Mouse (Mus musculus): ENCODE measurements around the gene Prkd2. TPM values are rescaled to one million over a fixed set of nuclear protein-coding genes. Genes with fewer than 3 reads are reported as not detected.

The Prkd2 gene
- total and polyA plus RNA-seq, 3 experiments = 9.8 to 39.0 (median 18.0) TPM

- Histone ChIP-seq H3K9ac (ENCODE audit: insufficient read depth, low read depth) (no peak overlapping the region), H3K4me1 (ENCODE audit: control insufficient read depth in 1 of 2, insufficient read depth in 2 of 2) (peaks cover 3 to 12% of the 10 kb centered on the region in 2 experiments), H3K79me2 (replicated peaks; ENCODE audit: control insufficient read depth, extremely low read depth, insufficient read depth, poor library complexity, severe bottlenecking) (no peaks in the 10 kb centered on the region), H3K4me2 (ENCODE audit: insufficient read depth, low read depth, poor library complexity, severe bottlenecking) (no peak overlapping the region), H3K9me3 (replicated peaks; ENCODE audit: low read length) (peaks cover 12% of the 10 kb centered on the region), H3K27me3 (replicated peaks) (no peaks in the 10 kb centered on the region), H3K27ac (ENCODE audit: insufficient read depth, low read depth) (no peak overlapping the region), H3K4me3 (replicated peaks in 1 of 3; ENCODE audit: low read depth in 2 of 3, low read length in 2 of 3, poor library complexity in 1 of 3) (no peak overlapping the region), H3K36me3 (replicated peaks in 1 of 2; ENCODE audit: control insufficient read depth in 1 of 2, insufficient read depth in 1 of 2, low read length in 1 of 2) (peaks cover 39 to 80% of the 10 kb centered on the region in 2 experiments)
- no peak for DNase-seq (ENCODE audit: extremely low read depth)
- in situ Hi-C loops (cut with MboI; ENCODE audit: low pct_ligation_motif_present, low pct_unique_long_range_greater_than_20kb, low sequenced_read_pairs) (no loop called here), dilution Hi-C loops (cut with MboI; ENCODE audit: extremely low pct_ligation_motif_present, extremely low pct_unique_long_range_greater_than_20kb, low sequenced_read_pairs) (no loop called here)
- TF ChIP-seq ZMIZ1 (IDR thresholded peaks at IDR 0.05; ENCODE audit: low read depth, low read length) (no peak), KAT2A (IDR thresholded peaks at IDR 0.05; ENCODE audit: insufficient replicate concordance, low read length) (no peak), ZNF384 (IDR thresholded peaks at IDR 0.05; ENCODE audit: low read depth, low read length) (no peak), E2F4 (IDR thresholded peaks at IDR 0.05; ENCODE audit: insufficient replicate concordance, low read depth, low read length) (no peak), POLR2AphosphoS2 (IDR thresholded peaks at IDR 0.05; ENCODE audit: low read depth, low read length) (no peak), MXI1 (IDR thresholded peaks at IDR 0.05; ENCODE audit: low read depth, low read length) (no peak), BHLHE40 (IDR thresholded peaks at IDR 0.05; ENCODE audit: low read depth, low read length) (no peak)
These were observed 31.6 kb upstream of the Prkd2 start for GRCm38 (mm10) chr7:16810920-16811648.

- DNase-seq (ENCODE audit: extremely low read depth) = no peak
- in situ Hi-C loops (cut with MboI; ENCODE audit: low pct_ligation_motif_present, low pct_unique_long_range_greater_than_20kb, low sequenced_read_pairs) (no loop called here), dilution Hi-C loops (cut with MboI; ENCODE audit: extremely low pct_ligation_motif_present, extremely low pct_unique_long_range_greater_than_20kb, low sequenced_read_pairs) (no loop called here)
- Histone ChIP-seq H3K9me3 (replicated peaks; ENCODE audit: low read length) (peaks cover 12% of the 10 kb centered on the region), H3K27ac (ENCODE audit: insufficient read depth, low read depth) (no peak overlapping the region), H3K4me1 (ENCODE audit: control insufficient read depth in 1 of 2, insufficient read depth in 2 of 2) (peaks cover 3 to 12% of the 10 kb centered on the region in 2 experiments), H3K27me3 (replicated peaks) (no peaks in the 10 kb centered on the region), H3K9ac (ENCODE audit: insufficient read depth, low read depth) (no peak overlapping the region), H3K4me2 (ENCODE audit: insufficient read depth, low read depth, poor library complexity, severe bottlenecking) (no peak overlapping the region), H3K79me2 (replicated peaks; ENCODE audit: control insufficient read depth, extremely low read depth, insufficient read depth, poor library complexity, severe bottlenecking) (peaks cover under 1% of the 10 kb centered on the region), H3K36me3 (replicated peaks in 1 of 2; ENCODE audit: control insufficient read depth in 1 of 2, insufficient read depth in 1 of 2, low read length in 1 of 2) (peaks cover 39 to 75% of the 10 kb centered on the region in 2 experiments), H3K4me3 (replicated peaks in 1 of 3; ENCODE audit: low read depth in 2 of 3, low read length in 2 of 3, poor library complexity in 1 of 3) (no peak overlapping the region)
- TF ChIP-seq NELFE (IDR thresholded peaks at IDR 0.05; ENCODE audit: low read depth, low read length) (no peak), ZMIZ1 (IDR thresholded peaks at IDR 0.05; ENCODE audit: low read depth, low read length) (no peak), TBP (conservative IDR thresholded peaks at IDR 0.05; ENCODE audit: low read depth, low read length) (no peak), SMC3 (IDR thresholded peaks at IDR 0.05; ENCODE audit: low read depth, low read length) (no peak), MAFK (IDR thresholded peaks at IDR 0.05; ENCODE audit: insufficient replicate concordance, low read length) (no peak), EP300 (IDR thresholded peaks at IDR 0.05; ENCODE audit: low read length) (no peak)
These were observed 31.0 kb upstream of the Prkd2 start for GRCm38 (mm10) chr7:16811649-16812070.

GRCm38 (mm10) chr7:16812505-16812904 lies 30.2 kb upstream of the Prkd2 start:
- Histone ChIP-seq H3K4me1 (ENCODE audit: control insufficient read depth in 1 of 2, insufficient read depth in 2 of 2) (peaks cover 3 to 15% of the 10 kb centered on the region in 2 experiments), H3K27ac (ENCODE audit: insufficient read depth, low read depth) (no peak overlapping the region), H3K27me3 (replicated peaks) (no peaks in the 10 kb centered on the region), H3K4me2 (ENCODE audit: insufficient read depth, low read depth, poor library complexity, severe bottlenecking) (no peak overlapping the region), H3K9me3 (replicated peaks; ENCODE audit: low read length) (peaks cover 12% of the 10 kb centered on the region), H3K79me2 (replicated peaks; ENCODE audit: control insufficient read depth, extremely low read depth, insufficient read depth, poor library complexity, severe bottlenecking) (peaks cover 9% of the 10 kb centered on the region), H3K36me3 (replicated peaks in 1 of 2; ENCODE audit: control insufficient read depth in 1 of 2, insufficient read depth in 1 of 2, low read length in 1 of 2) (peaks cover 39 to 71% of the 10 kb centered on the region in 2 experiments), H3K9ac (ENCODE audit: insufficient read depth, low read depth) (no peak overlapping the region), H3K4me3 (replicated peaks in 1 of 3; ENCODE audit: low read depth in 2 of 3, low read length in 2 of 3, poor library complexity in 1 of 3) (no peak overlapping the region)
- in situ Hi-C loops (cut with MboI; ENCODE audit: low pct_ligation_motif_present, low pct_unique_long_range_greater_than_20kb, low sequenced_read_pairs) (no loop called here), dilution Hi-C loops (cut with MboI; ENCODE audit: extremely low pct_ligation_motif_present, extremely low pct_unique_long_range_greater_than_20kb, low sequenced_read_pairs) (no loop called here)
- TF ChIP-seq CTCF (conservative IDR thresholded peaks at IDR 0.05 in 1 of 2, IDR thresholded peaks at IDR 0.05 in 1 of 2; ENCODE audit: low read depth in 2 of 2, low read length in 2 of 2) (peak; percentile 33 to 53; a peak in 3 of 4 replicates), SMC3 (IDR thresholded peaks at IDR 0.05; ENCODE audit: low read depth, low read length) (0 out of 2 replicates have a peak, but pooled peaks have one; percentile 12), RAD21 (IDR thresholded peaks at IDR 0.05; ENCODE audit: low read depth, low read length) (peak; percentile 31), ETS1 (conservative IDR thresholded peaks at IDR 0.05; ENCODE audit: low read depth, low read length) (no peak)
- no peak for DNase-seq (ENCODE audit: extremely low read depth)
